Mouse (Mus musculus) neural tube, embryonic 11.5 days (tissue): ENCODE measurements around the gene Mturn. TPM values are rescaled to one million over a fixed set of nuclear protein-coding genes. Genes with fewer than 3 reads are reported as not detected.

Source experiments
- ATAC-seq: fragments of 200-750 bp; cut with Nextera tagmentation; 2 replicates; pipeline ENCODE4 v1.8.0; 2017; ENCODE audit warnings: moderate number of reproducible peaks, mild to moderate bottlenecking, moderate TSS enrichment, moderate library complexity; ENCODE audit not compliant: insufficient read depth, low FRiP score, low TSS enrichment
- DNase-seq: peaks from one replicate; pipeline ENCODE4 v3.0.0-alpha.2; 2015; ENCODE audit warnings: low spot score
- H3K27ac ChIP-seq: fragments of 300-500 bp; sonication (generic); 2 replicates; pipeline ENCODE4 v1.5.1; 2014; ENCODE audit warnings: low read depth, mild to moderate bottlenecking, low read length
- H3K27me3 ChIP-seq: fragments of 300-500 bp; sonication (generic); 2 replicates; pipeline ENCODE4 v1.6.1; 2014; ENCODE audit warnings: mild to moderate bottlenecking, low read length, mixed read lengths; ENCODE audit not compliant: control insufficient read depth, insufficient read depth
- H3K36me3 ChIP-seq: fragments of 300-500 bp; sonication (generic); 2 replicates; pipeline ENCODE4 v1.6.1; 2014; ENCODE audit warnings: mild to moderate bottlenecking, low read length, moderate library complexity, mixed read lengths; ENCODE audit not compliant: control insufficient read depth, insufficient read depth
- H3K4me1 ChIP-seq: fragments of 300-500 bp; sonication (generic); 2 replicates; pipeline ENCODE4 v1.6.1; 2014; ENCODE audit warnings: low read length, mixed read lengths; ENCODE audit not compliant: control insufficient read depth, insufficient read depth
- H3K4me2 ChIP-seq: fragments of 300-500 bp; sonication (generic); 2 replicates; pipeline ENCODE4 v1.6.1; 2014; ENCODE audit warnings: low read depth, mild to moderate bottlenecking, moderate library complexity
- H3K4me3 ChIP-seq: fragments of 300-500 bp; sonication (generic); 2 replicates; pipeline ENCODE4 v1.5.1; 2014; ENCODE audit warnings: low read depth, low read length
- H3K9ac ChIP-seq: fragments of 300-500 bp; sonication (generic); 2 replicates; pipeline ENCODE4 v1.6.1; 2014; ENCODE audit warnings: mild to moderate bottlenecking, low read length
- H3K9me3 ChIP-seq: fragments of 300-500 bp; sonication (generic); 2 replicates; pipeline ENCODE4 v1.6.1; 2016; ENCODE audit warnings: low read length; ENCODE audit not compliant: control insufficient read depth
- WGBS: fragments of 180-500 bp; shearing (Covaris S2); extraction: QIAGEN DNeasy Blood & Tissue Kit; methylation state at CpG from one replicate; pipeline ENCODE4 v1.1.7; 2014; 5-methylcytosine and 5-hydroxymethylcytosine counted together
- polyA plus RNA-seq: library from polyadenylated mRNA; unstranded; fragments of >200 nt; fragmentation: Nextera tagmentation; extraction: Ambion mirVana; gene quantifications from 2 replicates; pipeline ENCODE4 v1.2.1, GENCODE M21; 2014

Mturn gene
- polyA plus RNA-seq, 1 experiment from 2014 or later, result 35.8 TPM

DNA sequence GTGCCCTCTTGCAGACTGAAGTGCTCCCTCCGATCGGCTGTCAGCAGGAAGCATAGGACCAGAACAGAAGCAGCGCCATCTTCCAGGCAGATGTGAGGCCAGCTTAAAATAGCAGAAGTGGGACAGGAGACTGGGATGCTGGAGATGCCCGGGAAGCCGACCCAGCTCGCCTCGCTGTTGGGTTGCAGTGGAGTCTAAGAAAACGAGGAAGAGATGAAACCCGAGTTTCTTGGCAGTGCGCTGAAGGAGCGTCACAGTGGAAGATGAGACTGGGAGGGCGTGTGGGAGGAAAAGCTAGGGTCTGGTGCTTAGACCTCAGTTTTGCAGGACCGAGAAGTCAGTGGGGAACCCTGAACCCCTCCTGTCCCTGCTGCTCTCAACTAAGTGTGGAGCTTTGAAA lies 9.4 kb downstream of the Mturn start:
- no peak for ATAC-seq

DNA sequence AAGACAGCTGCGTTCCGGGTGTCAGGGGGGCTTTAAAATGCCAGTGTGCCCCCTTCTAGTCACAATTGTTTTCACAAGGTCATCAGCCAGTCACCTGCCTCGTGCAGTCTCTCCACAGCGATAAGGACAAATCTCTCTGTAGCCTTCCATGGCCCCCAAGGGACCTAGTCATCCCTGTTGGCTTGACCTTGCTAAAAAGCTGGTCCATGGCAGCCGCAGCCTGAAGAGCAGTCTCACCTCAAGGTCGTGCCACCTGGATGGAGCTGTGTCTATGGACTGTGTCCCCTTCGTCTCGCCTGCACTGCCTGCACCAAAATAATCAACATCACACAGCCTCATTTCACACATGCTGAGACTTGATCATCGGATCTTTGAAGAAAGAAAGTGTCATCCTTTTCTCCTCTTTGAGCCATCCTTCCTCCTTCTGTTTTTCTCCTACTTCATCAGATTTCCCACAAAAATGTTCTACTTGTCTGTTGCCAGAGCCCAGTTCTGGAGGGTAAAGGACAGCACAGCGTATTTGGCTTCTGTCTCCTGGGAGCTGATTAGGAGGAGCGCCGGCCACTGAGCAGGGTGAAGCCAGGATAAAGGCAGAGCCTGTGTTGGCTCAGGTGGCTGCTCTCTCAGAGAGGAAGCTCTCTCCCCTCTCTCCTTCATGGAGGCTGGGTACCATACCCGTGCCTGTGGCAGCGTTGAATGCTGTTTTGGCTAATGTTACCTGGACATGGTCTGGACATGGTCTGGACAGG lies 10.1 kb downstream of the Mturn start:
- no peaks in the 10 kb centered on the region for H3K9me3 ChIP-seq
- H3K27me3 ChIP-seq, result no peaks in the 10 kb centered on the region
- H3K4me1 ChIP-seq, result no peaks in the 10 kb centered on the region
- ATAC-seq, result no peak
- no peaks in the 10 kb centered on the region for H3K36me3 ChIP-seq
- H3K4me2 ChIP-seq, result no peak overlapping the region
- no peak overlapping the region for H3K9ac ChIP-seq
- DNase-seq, result no peak
- WGBS, result 78% methylated on average over 14 of the region's 14 CpGs
- no peak overlapping the region for H3K4me3 ChIP-seq
- H3K27ac ChIP-seq, result no peak overlapping the region

More for the DNA sequence above, 9.4 kb downstream of the Mturn start:
- WGBS, result 87% methylated on average over 13 of the region's 13 CpGs
- Histone ChIP-seq H3K4me1 (no peaks in the 10 kb centered on the region), H3K4me3 (no peak overlapping the region), H3K9ac (no peak overlapping the region), H3K27me3 (no peaks in the 10 kb centered on the region), H3K9me3 (no peaks in the 10 kb centered on the region), H3K36me3 (no peaks in the 10 kb centered on the region), H3K27ac (no peak overlapping the region), H3K4me2 (no peak overlapping the region)
- no peak for DNase-seq

DNA sequence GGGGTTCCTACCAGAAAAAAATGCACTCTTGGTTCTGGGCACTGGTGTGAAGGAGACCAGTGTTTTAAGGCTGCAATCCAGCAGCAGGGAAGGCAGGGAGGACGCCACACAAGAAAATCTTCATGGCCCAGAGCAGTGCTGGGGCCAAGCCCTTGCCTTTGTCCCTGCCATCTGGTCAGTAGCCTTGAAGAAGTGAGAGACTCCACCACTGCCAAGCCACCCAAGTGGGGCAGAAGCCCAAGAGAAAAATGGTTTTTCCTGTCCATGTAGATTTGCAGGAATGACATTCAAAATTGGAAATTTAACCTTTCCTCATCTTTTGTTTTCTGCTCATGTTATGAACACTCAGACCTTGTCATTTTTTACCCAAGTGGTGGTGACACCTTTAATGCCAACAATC lies 10.8 kb downstream of the Mturn start:
- ATAC-seq (no peak), DNase-seq (no peak)
- H3K27ac ChIP-seq, result no peak overlapping the region
- no peaks in the 10 kb centered on the region for H3K9me3 ChIP-seq
- no peak overlapping the region for H3K4me2 ChIP-seq
- no peak overlapping the region for H3K4me3 ChIP-seq
- no peaks in the 10 kb centered on the region for H3K4me1 ChIP-seq
- 77% methylated on average over 1 of the region's 1 CpGs for WGBS
- H3K9ac ChIP-seq, result no peak overlapping the region
- H3K27me3 ChIP-seq, result no peaks in the 10 kb centered on the region
- H3K36me3 ChIP-seq, result no peaks in the 10 kb centered on the region

DNA sequence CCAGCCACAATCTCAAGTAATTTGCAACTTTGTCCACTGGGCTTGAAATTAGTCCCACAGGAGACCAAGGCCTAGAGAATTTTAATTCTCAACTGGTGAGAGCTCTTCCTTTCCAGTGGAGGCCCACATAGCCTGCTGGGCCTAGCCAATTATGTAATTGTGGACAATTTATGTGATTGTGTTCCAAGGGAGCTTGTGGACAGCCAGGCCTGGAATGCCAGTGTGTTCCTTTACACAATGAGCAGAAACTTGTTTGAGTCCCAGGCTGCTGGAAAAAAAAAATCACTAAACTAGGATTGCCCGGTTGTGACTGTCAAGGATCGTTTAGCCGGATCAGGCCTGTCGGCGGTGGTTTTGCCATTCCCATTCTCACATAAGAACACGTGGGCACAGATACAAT lies 11.9 kb downstream of the Mturn start:
- Histone ChIP-seq H3K27me3 (no peaks in the 10 kb centered on the region), H3K4me3 (no peak overlapping the region), H3K9ac (no peak overlapping the region), H3K4me2 (no peak overlapping the region), H3K27ac (no peak overlapping the region), H3K36me3 (no peaks in the 10 kb centered on the region), H3K4me1 (no peaks in the 10 kb centered on the region), H3K9me3 (no peaks in the 10 kb centered on the region)
- ATAC-seq (no peak), DNase-seq (no peak)
- 88% methylated on average over 6 of the region's 6 CpGs for WGBS

DNA sequence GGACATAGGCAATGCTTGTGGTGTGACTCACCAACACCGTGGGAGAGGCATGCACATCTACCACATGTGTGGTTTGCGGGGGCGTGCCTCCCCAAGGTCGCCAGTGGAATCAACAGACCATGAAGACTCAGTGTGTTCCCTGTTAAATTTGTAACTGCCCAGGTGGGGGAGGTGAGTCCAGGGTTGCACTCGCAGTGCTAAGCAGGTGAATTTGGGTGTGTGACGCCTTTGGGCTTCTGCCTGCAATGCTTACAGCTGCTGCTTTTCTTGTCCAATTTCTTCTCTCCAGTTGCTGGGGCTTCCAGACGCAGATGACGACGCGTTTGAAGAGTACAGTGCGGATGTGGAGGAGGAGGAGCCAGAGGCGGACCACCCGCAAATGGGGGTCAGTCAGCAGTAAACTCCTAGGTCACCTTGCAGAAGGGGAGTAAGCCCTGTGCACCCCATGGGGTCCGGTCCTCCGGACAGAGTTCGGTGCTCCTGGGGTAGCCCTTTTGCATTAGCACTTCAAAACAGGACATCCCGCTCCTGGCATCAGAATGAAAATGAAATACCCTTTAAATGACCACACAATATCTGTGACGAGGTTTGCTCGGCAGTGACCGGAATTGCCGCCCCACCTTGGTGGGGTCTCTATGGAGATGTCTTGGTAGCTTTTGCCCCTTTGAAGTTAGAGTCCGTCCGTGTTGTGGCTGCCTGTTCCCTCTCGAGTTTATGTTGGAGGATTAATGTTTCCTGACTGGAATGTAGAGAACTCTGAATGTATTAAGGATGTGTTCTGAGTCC lies 17.5 kb downstream of the Mturn start:
- Histone ChIP-seq H3K27ac (no peak overlapping the region), H3K9me3 (no peaks in the 10 kb centered on the region), H3K9ac (peak overlapping the region; percentile 39), H3K36me3 (no peaks in the 10 kb centered on the region), H3K4me3 (peak overlapping the region; percentile 37), H3K27me3 (no peaks in the 10 kb centered on the region), H3K4me2 (peak overlapping the region; percentile 94), H3K4me1 (peaks cover 6% of the 10 kb centered on the region; the same call in 1 of the 2 replicates)
- 8% methylated on average over 24 of the region's 24 CpGs for WGBS
- ATAC-seq, result no peak
- peak; percentile 36 for DNase-seq

DNA sequence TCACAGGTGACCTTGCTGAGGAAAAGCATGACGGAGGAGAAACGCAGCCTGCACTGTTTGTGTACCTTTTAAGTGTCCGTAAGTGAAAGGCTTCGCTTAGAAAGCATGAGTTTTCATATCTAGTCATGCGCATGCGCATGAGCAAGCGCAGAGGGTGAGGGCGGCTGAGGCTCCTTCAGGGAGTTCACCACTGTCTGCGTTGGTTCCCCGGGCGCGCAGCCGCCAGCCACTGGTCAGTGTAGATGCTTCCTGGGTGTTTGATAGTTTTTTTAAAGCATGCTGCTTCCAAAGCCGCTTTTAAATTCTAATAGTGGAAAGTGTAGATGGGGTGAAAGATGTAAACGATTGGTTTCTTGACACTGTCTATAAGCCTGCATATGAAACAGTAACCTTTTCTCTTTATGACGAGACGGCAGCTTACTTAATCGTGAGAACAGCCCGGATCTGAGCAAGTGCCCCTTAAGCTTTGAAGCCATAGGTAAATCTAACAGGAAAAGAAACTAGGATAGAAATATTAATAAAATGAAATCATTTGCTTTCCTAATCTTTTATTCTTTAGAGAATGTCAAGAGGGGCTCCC lies 18.1 kb downstream of the Mturn start:
- ATAC-seq, result peak; percentile 71; the same call in 1 of the 2 replicates
- peak overlapping the region; percentile 94 for H3K4me2 ChIP-seq
- DNase-seq, result peak; percentile 81
- H3K27ac ChIP-seq, result no peak overlapping the region
- peak overlapping the region; percentile 39; the same call in 1 of the 2 replicates for H3K9ac ChIP-seq
- H3K27me3 ChIP-seq, result no peaks in the 10 kb centered on the region
- H3K36me3 ChIP-seq, result no peaks in the 10 kb centered on the region
- H3K4me3 ChIP-seq, result peak overlapping the region; percentile 37
- H3K9me3 ChIP-seq, result no peaks in the 10 kb centered on the region
- H3K4me1 ChIP-seq, result peaks cover 6% of the 10 kb centered on the region; the same call in 1 of the 2 replicates
- 9% methylated on average over 19 of the region's 19 CpGs for WGBS

DNA sequence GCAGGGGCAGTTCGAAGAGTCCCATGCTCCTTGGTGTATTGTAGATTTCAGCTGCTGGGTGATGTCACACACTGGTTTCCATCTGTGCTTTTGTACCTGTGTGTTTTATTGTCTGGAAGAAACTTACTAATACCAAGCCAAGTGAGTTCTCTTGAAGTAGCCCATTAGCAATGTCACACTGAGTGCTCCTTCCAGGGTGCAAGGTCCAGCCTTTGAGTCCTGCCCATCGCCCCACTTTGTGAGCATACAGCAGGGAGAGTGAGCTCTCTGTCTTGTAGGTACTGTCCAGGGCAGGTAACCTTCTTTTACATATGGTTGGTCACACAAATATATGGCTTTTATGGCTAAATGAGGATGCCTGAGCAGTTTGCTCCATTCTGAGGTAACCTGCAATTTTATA lies 19.1 kb downstream of the Mturn start:
- no peaks in the 10 kb centered on the region for H3K36me3 ChIP-seq
- H3K27me3 ChIP-seq, result no peaks in the 10 kb centered on the region
- H3K27ac ChIP-seq, result no peak overlapping the region
- no peak overlapping the region for H3K9ac ChIP-seq
- ATAC-seq, result no peak
- no peaks in the 10 kb centered on the region for H3K9me3 ChIP-seq
- H3K4me1 ChIP-seq, result peaks cover 6% of the 10 kb centered on the region; the same call in 1 of the 2 replicates
- DNase-seq, result no peak
- H3K4me2 ChIP-seq, result no peak overlapping the region
- H3K4me3 ChIP-seq, result no peak overlapping the region
- 95% methylated on average over 2 of the region's 2 CpGs for WGBS

DNA sequence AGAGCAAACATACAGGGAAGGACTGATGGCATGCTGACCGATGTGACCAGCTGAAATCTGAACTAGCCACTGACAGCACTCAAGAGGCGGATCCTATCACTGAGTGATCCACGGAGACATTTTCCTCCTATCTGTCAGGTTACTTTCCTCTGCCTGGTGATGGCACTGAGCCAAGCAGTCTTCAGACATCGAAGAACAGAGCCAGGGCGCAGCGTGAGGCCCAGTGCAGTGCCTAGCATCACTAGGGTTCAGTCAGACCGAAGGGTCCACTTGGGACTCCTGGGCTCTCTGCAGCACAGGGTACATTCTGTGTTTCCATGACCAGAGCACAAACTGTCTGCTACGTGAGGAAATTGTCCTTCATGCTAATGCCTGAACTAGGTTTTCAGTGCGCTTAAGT lies 20.5 kb downstream of the Mturn start:
- Histone ChIP-seq H3K4me2 (no peak overlapping the region), H3K27me3 (no peaks in the 10 kb centered on the region), H3K27ac (no peak overlapping the region), H3K9me3 (no peaks in the 10 kb centered on the region), H3K4me1 (peaks cover 6% of the 10 kb centered on the region; the same call in 1 of the 2 replicates), H3K4me3 (no peak overlapping the region), H3K36me3 (no peaks in the 10 kb centered on the region), H3K9ac (no peak overlapping the region)
- DNase-seq (no peak), ATAC-seq (no peak)
- WGBS, result 82% methylated on average over 9 of the region's 9 CpGs
